Mouse (Mus musculus): ENCODE data around the gene Zfp426. TPM values are rescaled to one million over a fixed set of nuclear protein-coding genes. Genes with fewer than 3 reads are reported as not detected.
A peak's percentile ranks its signal among the peaks of the same experiment; 100 is the strongest.

Gene Zfp426
- 17.0 and 19.2 TPM in 2 replicates for polyA plus RNA-seq (2012; rRNA removed)

DNA sequence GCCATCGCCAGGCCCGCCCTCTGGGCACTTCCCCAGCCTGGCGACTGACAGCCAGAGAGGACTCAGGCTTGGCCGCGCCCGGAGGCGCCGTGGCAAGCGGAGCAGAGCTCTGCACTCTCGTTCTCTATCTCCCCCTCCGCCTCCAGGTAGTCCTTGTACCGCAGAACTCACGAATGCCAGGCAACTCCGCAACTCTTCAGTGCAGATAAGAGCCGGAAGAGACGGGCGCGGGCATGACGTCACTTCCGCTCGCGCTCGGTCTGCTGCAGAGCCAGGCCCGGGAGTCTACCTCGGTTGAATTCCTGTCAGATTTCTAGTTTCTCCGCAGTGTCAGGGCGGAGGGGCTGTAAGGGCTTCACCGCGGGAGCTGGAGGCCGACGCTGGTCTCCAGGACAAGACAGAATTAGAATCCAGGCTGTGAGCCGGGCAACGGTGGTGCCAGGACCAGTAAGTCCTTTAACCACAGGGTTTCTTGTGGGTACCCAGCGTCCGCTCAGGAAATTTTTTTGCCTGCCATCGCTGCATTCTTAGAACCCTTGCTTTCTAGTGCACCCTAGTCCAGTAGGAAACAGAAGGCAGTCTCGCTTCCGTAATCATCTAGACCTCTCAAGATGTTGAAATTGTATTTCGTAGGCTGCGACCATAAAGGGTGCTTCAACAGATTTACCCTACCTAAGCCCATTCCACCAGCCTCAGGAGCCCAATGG lies at the start of gene Zfp426:
Gene Zfp426 (minus strand): TSS at position 220 of the 707 bp plus-strand sequence.
- H3K4me3 ChIP-seq (ENCODE audit: insufficient read depth, low read length): peak within 1 kb of the TSS; percentile 65
- peak; percentile 96 for TF ChIP-seq POLR2A (IDR thresholded peaks at IDR 0.05; ENCODE audit: extremely low read depth, insufficient read depth, low read length)
- no peak for TF ChIP-seq CTCF (IDR thresholded peaks at IDR 0.05; ENCODE audit: extremely low read depth, insufficient read depth, low read length)
- H3K4me1 ChIP-seq (ENCODE audit: control insufficient read depth, insufficient read depth, low read length): peaks cover 4% of the 10 kb centered on the region; the same call in 1 of the 2 replicates
- H3K27ac ChIP-seq (ENCODE audit: insufficient read depth, low read length): peak within 1 kb of the TSS; percentile 90

DNA sequence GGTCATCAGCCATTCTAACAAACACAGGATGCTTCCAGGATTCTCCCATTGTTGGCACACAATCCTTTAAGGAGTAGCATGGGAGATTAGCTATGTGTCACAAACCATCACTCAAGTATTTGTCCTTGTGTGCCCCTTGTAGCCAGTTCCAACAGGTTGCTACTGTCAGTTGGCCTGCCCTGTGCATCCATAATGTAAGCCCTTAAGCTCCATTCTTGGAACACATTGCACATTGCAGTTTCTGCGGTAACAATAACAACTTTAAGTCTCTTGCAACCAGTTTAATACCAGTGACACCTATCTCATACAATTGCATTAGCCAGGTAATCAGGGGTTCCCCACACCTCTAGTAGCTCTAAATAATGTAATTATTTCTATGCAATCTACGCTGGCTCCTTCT lies 44.1 kb upstream of the Zfp426 start:
- Histone ChIP-seq H3K4me1 (ENCODE audit: control insufficient read depth, insufficient read depth, low read length) (no peaks in the 10 kb centered on the region), H3K27ac (ENCODE audit: insufficient read depth, low read length) (no peak overlapping the region), H3K4me3 (ENCODE audit: insufficient read depth, low read length) (no peak overlapping the region)
- TF ChIP-seq POLR2A (IDR thresholded peaks at IDR 0.05; ENCODE audit: extremely low read depth, insufficient read depth, low read length): no peak
- TF ChIP-seq CTCF (IDR thresholded peaks at IDR 0.05; ENCODE audit: extremely low read depth, insufficient read depth, low read length): no peak

DNA sequence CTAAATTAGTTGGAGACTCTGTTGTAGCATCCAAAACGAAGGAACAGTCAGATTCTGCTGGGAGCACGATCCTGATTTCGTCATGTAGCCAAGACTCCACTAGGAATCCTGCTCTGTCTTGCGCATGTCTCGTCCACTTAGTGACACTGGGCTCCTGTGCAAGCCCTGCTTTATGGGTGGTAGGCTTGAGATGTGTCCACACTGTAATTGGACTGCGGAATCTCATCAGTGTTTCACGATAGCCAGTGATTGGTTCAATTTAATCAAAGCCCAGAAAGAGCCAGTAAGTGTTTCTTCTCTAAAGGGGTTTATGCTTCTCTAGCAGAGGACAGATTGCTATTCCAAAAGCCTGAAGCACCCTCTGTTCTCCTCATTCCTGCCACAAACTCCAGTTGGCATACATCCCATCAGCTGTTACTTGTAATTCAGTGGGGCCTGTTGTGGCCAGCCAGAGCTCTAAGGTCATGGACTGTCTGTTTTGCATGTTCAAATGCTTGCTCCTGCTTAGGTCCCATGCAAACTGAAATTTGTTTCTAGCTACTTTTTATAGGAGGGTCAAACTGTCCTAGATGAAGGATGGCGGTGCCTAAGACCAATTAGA lies 41.9 kb upstream of the Zfp426 start:
- TF ChIP-seq POLR2A (IDR thresholded peaks at IDR 0.05; ENCODE audit: extremely low read depth, insufficient read depth, low read length) (no peak), CTCF (IDR thresholded peaks at IDR 0.05; ENCODE audit: extremely low read depth, insufficient read depth, low read length) (no peak)
- H3K4me3 ChIP-seq (ENCODE audit: insufficient read depth, low read length): no peak overlapping the region
- no peaks in the 10 kb centered on the region for H3K4me1 ChIP-seq (ENCODE audit: control insufficient read depth, insufficient read depth, low read length)
- H3K27ac ChIP-seq (ENCODE audit: insufficient read depth, low read length): no peak overlapping the region

DNA sequence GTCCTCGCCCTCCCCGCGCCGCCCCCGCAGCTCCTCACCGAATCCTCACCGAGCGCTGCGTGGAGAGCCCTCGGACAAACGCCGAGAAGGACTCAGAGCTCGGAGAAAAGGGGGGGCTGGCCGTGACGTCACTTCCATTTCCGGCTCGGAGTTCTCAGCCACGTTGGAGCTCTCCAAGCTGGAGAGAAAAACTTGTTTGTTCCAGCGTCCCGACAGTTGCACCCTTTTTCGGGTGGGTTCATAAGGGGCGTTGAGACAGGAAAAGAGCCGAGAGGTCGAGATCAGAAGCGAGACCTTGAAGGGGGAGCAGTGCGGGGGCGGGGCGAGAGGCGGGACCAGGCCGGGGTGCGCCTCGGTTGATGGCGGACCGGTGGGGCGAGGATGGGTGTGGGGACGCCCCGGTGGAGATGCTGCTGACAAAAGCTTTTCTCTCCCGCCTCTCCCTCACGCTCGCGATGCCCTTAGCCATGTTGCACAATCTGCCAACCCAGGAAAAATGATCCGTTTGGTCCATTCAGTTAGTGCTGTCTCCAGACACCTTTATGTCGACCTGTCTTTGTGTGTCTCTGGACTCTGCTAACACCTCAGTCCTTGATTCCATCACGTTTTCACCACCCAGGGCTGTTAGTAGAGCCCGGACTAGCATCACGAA lies 28.9 kb upstream of the Zfp426 start, which contains the start of gene Zfp266:
Gene Zfp266 (minus strand): TSS at position 112 of the 652 bp plus-strand sequence.
- Histone ChIP-seq H3K4me1 (ENCODE audit: control insufficient read depth, insufficient read depth, low read length) (peaks cover 1% of the 10 kb centered on the region; the same call in 1 of the 2 replicates), H3K4me3 (ENCODE audit: insufficient read depth, low read length) (peak within 1 kb of the TSS; percentile 76), H3K27ac (ENCODE audit: insufficient read depth, low read length) (peak within 1 kb of the TSS; percentile 77)
- TF ChIP-seq CTCF (IDR thresholded peaks at IDR 0.05; ENCODE audit: extremely low read depth, insufficient read depth, low read length): no peak
- peak; percentile 69 for TF ChIP-seq POLR2A (IDR thresholded peaks at IDR 0.05; ENCODE audit: extremely low read depth, insufficient read depth, low read length)

DNA sequence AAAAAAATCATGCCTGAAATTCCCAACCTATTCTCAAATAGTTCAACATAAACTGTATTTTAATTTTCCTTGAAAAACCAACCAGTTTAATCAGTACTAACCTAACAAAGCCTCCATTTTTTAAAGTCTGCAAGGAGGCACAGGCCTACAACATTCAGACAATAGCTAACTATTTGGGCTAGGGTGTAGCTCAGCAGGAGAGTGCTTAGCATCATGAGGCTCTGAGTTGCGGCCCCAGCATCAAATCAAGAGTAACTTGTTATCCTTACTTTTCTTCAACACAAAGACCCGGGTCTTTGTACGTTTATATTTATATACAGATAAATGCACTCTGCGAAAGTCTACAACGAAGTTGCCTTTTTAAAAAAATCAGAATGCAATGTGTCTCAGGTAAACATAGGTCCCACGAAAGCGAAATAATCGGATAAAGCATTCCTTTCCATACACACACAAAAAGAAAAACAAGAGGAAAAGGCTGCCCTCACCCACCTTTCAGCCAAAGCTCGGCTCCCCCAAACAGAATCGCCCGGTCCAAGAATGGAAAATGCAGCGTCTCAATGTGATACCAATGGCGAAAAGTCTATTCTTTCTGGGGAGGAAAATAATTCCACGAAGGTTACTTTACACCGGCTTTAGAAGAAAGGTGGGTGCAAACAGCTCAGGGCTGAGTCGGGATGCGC lies 28.1 kb upstream of the Zfp426 start:
- no peak for TF ChIP-seq POLR2A (IDR thresholded peaks at IDR 0.05; ENCODE audit: extremely low read depth, insufficient read depth, low read length)
- no peak for TF ChIP-seq CTCF (IDR thresholded peaks at IDR 0.05; ENCODE audit: extremely low read depth, insufficient read depth, low read length)

DNA sequence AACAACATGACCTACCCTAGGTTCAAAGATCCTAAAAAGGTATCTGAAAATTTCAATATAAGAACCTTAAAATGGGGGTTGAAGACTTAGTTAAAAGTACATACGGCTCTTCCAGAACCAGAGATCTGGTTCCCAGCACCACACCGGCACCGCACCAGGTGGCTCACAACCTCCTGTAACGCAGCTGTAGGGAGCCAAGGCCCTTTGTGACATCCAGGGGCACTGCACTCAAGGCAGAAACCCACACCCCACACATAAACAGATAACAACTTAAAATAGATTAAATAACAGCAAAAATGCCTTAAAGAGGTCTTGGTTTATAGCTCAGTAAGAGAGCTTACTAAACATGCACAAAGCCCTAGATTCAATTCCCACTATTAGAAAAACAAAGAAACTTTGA lies 27.4 kb upstream of the Zfp426 start:
- Histone ChIP-seq H3K4me1 (ENCODE audit: control insufficient read depth, insufficient read depth, low read length) (peaks cover 3% of the 10 kb centered on the region; the same call in 1 of the 2 replicates), H3K27ac (ENCODE audit: insufficient read depth, low read length) (no peak overlapping the region), H3K4me3 (ENCODE audit: insufficient read depth, low read length) (peak overlapping the region; percentile 32)
- no peak for TF ChIP-seq CTCF (IDR thresholded peaks at IDR 0.05; ENCODE audit: extremely low read depth, insufficient read depth, low read length)

More for the DNA sequence above, 28.1 kb upstream of the Zfp426 start:
- peak overlapping the region; percentile 76 for H3K4me3 ChIP-seq (ENCODE audit: insufficient read depth, low read length)
- H3K4me1 ChIP-seq (ENCODE audit: control insufficient read depth, insufficient read depth, low read length): peaks cover 1% of the 10 kb centered on the region; the same call in 1 of the 2 replicates
- H3K27ac ChIP-seq (ENCODE audit: insufficient read depth, low read length): peak overlapping the region; percentile 66; the same call in 1 of the 2 replicates

DNA sequence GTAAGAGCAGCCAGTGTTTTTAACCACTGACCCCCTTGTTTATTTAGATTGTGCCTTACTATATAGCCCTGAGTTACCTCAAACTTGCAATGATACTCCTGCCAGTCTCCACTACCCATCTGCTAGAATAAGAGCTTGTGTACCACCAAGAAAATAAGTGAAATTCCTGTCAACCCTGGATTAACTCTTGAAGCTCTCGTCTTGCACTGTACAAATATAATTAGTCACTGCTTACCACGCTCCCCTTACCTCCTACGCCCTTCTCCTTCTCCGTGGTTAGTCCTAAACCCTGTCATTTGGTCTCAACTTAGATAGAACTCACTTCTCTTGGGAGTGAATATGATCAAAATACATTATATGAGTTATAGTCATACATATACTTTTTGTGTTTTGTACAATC lies 26.2 kb upstream of the Zfp426 start:
- H3K27ac ChIP-seq (ENCODE audit: insufficient read depth, low read length): no peak overlapping the region
- H3K4me1 ChIP-seq (ENCODE audit: control insufficient read depth, insufficient read depth, low read length): peaks cover 7% of the 10 kb centered on the region; the same call in 1 of the 2 replicates
- TF ChIP-seq POLR2A (IDR thresholded peaks at IDR 0.05; ENCODE audit: extremely low read depth, insufficient read depth, low read length) (no peak), CTCF (IDR thresholded peaks at IDR 0.05; ENCODE audit: extremely low read depth, insufficient read depth, low read length) (no peak)
- H3K4me3 ChIP-seq (ENCODE audit: insufficient read depth, low read length): no peak overlapping the region

DNA sequence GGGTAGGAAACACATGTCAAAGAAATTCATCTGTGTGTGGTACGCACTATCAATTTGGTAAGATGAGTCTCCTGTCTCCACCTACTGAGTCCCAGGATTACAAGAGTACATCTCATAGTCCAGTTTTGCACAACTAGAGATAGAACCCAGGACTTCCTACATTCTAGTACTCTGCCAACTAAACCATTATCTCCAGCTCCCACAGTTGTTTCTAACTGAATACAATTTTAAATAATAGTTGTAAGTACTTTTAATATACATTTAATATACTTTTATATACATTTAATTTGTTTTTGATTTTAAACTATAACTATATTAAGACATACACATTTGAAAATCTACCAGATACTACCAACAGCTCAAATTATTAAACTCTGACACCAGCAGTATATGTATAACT lies 25.2 kb upstream of the Zfp426 start:
- Histone ChIP-seq H3K4me1 (ENCODE audit: control insufficient read depth, insufficient read depth, low read length) (peaks cover 8% of the 10 kb centered on the region; the same call in 1 of the 2 replicates), H3K27ac (ENCODE audit: insufficient read depth, low read length) (no peak overlapping the region), H3K4me3 (ENCODE audit: insufficient read depth, low read length) (no peak overlapping the region)
- TF ChIP-seq POLR2A (IDR thresholded peaks at IDR 0.05; ENCODE audit: extremely low read depth, insufficient read depth, low read length): no peak
- no peak for TF ChIP-seq CTCF (IDR thresholded peaks at IDR 0.05; ENCODE audit: extremely low read depth, insufficient read depth, low read length)

DNA sequence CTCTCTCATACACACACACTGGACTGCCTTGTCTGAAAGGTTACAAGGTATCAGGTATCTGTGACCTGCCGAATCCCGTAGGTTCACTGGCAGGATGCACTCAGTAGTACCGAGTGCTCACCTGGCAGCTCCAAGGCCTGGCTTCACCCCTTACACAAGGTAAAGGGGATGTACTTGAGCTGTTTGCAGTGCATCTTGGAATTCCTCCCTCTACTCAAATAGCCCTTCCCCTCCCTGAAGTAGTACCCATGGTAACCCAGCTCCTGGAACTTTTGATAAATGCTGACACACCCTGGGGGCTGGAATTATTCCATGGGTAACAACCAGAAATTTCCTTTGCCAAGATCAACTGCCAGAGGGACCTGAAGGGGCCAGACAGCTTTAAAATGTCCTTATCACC lies 21.5 kb upstream of the Zfp426 start:
- Histone ChIP-seq H3K27ac (ENCODE audit: insufficient read depth, low read length) (no peak overlapping the region), H3K4me1 (ENCODE audit: control insufficient read depth, insufficient read depth, low read length) (peaks cover 9% of the 10 kb centered on the region; the same call in 1 of the 2 replicates), H3K4me3 (ENCODE audit: insufficient read depth, low read length) (no peak overlapping the region)
- TF ChIP-seq CTCF (IDR thresholded peaks at IDR 0.05; ENCODE audit: extremely low read depth, insufficient read depth, low read length) (no peak), POLR2A (IDR thresholded peaks at IDR 0.05; ENCODE audit: extremely low read depth, insufficient read depth, low read length) (no peak)

Measured in cortical plate, adult 2 months (tissue).